Mouse (Mus musculus) kidney, embryonic 15.5 days (tissue): ENCODE measurements at regions not wholly inside any gene's neighbourhood (a gene's known extent, or its start where the extent isn't known, plus 50 kb on each side); places are given as distances from the start of the nearest gene placed in this dataset.
A peak's percentile ranks its signal among the peaks of the same experiment; 100 is the strongest.

ENCODE experiments used
- ATAC-seq: fragments of 200-750 bp; cut with Nextera tagmentation; replicated peaks from 2 replicates; pipeline ENCODE4 v1.8.0; 2017; ENCODE audit warnings: moderate TSS enrichment; ENCODE audit not compliant: low FRiP score
- H3K27ac ChIP-seq: fragments of 300-500 bp; sonication (generic); 2 replicates; pipeline ENCODE4 v1.5.1; 2015; ENCODE audit warnings: mild to moderate bottlenecking, inconsistent platforms
- H3K27me3 ChIP-seq: fragments of 300-500 bp; sonication (generic); 2 replicates; pipeline ENCODE4 v1.6.1; 2015; ENCODE audit warnings: inconsistent platforms
- H3K36me3 ChIP-seq: fragments of 300-500 bp; sonication (generic); 2 replicates; pipeline ENCODE4 v1.6.1; 2015; ENCODE audit warnings: inconsistent platforms
- H3K4me1 ChIP-seq: fragments of 300-500 bp; sonication (generic); 2 replicates; pipeline ENCODE4 v1.6.1; 2015; ENCODE audit warnings: inconsistent platforms
- H3K4me2 ChIP-seq: fragments of 300-500 bp; sonication (generic); 2 replicates; pipeline ENCODE4 v1.6.1; 2015; ENCODE audit warnings: moderate library complexity, mild to moderate bottlenecking, inconsistent platforms
- H3K4me3 ChIP-seq: fragments of 300-500 bp; sonication (generic); replicated peaks from 2 replicates; pipeline ENCODE4 v1.5.1; 2015; ENCODE audit warnings: mild to moderate bottlenecking, inconsistent platforms
- H3K9ac ChIP-seq: fragments of 300-500 bp; sonication (generic); 2 replicates; pipeline ENCODE4 v1.6.1; 2015; ENCODE audit warnings: mild to moderate bottlenecking, inconsistent platforms
- H3K9me3 ChIP-seq: fragments of 300-500 bp; sonication (generic); replicated peaks from 2 replicates; pipeline ENCODE4 v1.6.1; 2016; ENCODE audit warnings: inconsistent platforms
- WGBS: fragments of 180-500 bp; shearing (Covaris S2); methylation state at CpG from one replicate; pipeline ENCODE4 v1.1.7; 2015; ENCODE audit warnings: mixed read lengths; 5-methylcytosine and 5-hydroxymethylcytosine counted together

DNA sequence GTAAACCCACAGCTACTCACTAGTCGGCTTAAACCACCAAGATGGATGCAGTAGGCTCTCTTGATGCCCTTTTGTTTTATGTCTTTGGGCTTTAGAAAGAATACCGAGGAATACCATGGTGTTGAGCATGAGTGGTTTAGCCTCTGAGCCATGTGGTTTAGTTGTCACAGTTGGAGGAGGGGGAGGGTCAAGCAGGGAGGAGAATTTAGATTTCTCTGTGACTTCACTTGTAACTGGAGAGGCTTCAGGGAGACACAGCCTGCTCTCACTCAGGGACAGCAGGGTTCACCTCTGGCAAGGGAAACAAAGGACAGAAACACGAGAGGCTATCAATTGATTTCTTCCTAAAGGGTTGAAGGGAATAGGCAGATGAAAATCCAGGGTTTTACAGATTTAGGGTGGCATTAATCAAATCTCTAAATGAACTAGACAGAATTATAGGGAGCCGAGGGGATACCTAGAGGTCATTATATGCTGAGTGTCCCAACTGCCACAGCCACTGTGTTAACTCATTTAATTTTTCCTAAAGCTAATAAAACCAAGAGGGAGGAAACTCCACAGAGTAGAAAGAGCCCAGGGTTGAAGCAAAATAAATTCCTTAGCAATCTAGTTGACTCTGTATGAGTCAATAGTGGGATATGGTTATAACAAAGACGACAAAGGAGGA is 2113.7 kb upstream of the 5930422O12Rik start:
- H3K4me3 ChIP-seq, result no peak overlapping the region
- no peaks in the 10 kb centered on the region for H3K9me3 ChIP-seq
- no peaks in the 10 kb centered on the region for H3K36me3 ChIP-seq
- no peaks in the 10 kb centered on the region for H3K27me3 ChIP-seq
- ATAC-seq, result peak; percentile 93
- H3K9ac ChIP-seq, result no peak overlapping the region
- no peak overlapping the region for H3K27ac ChIP-seq
- WGBS, result 28% methylated on average over 5 of the region's 5 CpGs
- peaks cover 4% of the 10 kb centered on the region; the same call in 1 of the 2 replicates for H3K4me1 ChIP-seq
- H3K4me2 ChIP-seq, result peak overlapping the region; percentile 21; the same call in 1 of the 2 replicates

DNA sequence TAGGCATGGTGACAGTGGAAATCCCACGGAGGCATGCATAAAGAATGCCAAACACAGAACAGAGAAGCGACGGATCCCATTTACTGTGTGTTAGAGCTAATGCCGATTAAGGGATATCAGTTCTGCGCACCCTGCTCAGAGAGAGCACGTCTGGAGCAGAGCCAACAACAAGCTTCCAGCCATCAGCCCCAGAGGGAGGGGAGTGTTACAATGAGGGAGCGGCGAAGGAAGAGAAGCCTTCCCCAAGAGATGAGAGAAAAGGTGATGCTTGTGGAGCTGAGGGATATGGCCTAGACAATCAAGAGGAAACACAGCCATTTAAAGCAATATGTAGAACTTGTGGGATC is 2113.2 kb upstream of the 5930422O12Rik start:
- no peaks in the 10 kb centered on the region for H3K9me3 ChIP-seq
- H3K36me3 ChIP-seq, result no peaks in the 10 kb centered on the region
- WGBS, result 31% methylated on average over 8 of the region's 8 CpGs
- peaks cover 4% of the 10 kb centered on the region; the same call in 1 of the 2 replicates for H3K4me1 ChIP-seq
- ATAC-seq, result peak; percentile 49; the same call in 1 of the 2 replicates
- no peak overlapping the region for H3K9ac ChIP-seq
- no peaks in the 10 kb centered on the region for H3K27me3 ChIP-seq
- H3K4me3 ChIP-seq, result no peak overlapping the region
- peak overlapping the region; percentile 21; the same call in 1 of the 2 replicates for H3K4me2 ChIP-seq
- no peak overlapping the region for H3K27ac ChIP-seq

GRCm38 (mm10) chr8:31333545-31334297 is 2094.8 kb upstream of the 5930422O12Rik start:
- 87% methylated on average over 7 of the region's 7 CpGs for WGBS
- Histone ChIP-seq H3K27ac (no peak overlapping the region), H3K4me3 (no peak overlapping the region), H3K4me2 (no peak overlapping the region), H3K9ac (no peak overlapping the region), H3K9me3 (no peaks in the 10 kb centered on the region), H3K27me3 (no peaks in the 10 kb centered on the region), H3K4me1 (no peaks in the 10 kb centered on the region), H3K36me3 (no peaks in the 10 kb centered on the region)
- ATAC-seq, result no peak

- H3K36me3 ChIP-seq, result no peaks in the 10 kb centered on the region
- no peaks in the 10 kb centered on the region for H3K9me3 ChIP-seq
- no peak overlapping the region for H3K4me3 ChIP-seq
- WGBS, result 67% methylated on average over 4 of the region's 4 CpGs
- no peak overlapping the region for H3K4me2 ChIP-seq
- H3K9ac ChIP-seq, result no peak overlapping the region
- no peaks in the 10 kb centered on the region for H3K27me3 ChIP-seq
- H3K4me1 ChIP-seq, result no peaks in the 10 kb centered on the region
- ATAC-seq, result no peak
- no peak overlapping the region for H3K27ac ChIP-seq
Measured at GRCm38 (mm10) chr8:31348504-31348903, 2080.0 kb upstream of the 5930422O12Rik start.

DNA sequence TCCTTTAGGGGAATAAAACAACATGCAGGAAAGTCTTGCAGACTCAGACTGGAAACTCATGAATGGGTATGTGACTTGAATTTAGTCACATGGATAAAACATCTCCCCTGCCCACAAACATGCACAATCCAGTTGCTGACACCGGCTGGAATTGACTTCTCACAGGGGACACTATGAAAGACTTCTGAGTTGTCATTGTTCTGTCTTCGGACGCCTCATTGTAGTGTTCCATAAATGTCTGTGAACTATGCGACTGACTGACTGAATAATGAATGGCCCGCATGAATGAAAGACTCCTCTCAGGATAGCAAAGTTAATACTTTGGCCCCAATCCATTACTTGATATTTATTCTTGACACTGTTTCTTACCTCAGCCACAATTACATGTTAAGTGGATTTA is 2058.9 kb upstream of the 5930422O12Rik start:
- Histone ChIP-seq H3K4me3 (no peak overlapping the region), H3K4me1 (0 out of 2 replicates have a peak, but pooled peaks cover 2% of the 10 kb centered on the region), H3K9me3 (no peaks in the 10 kb centered on the region), H3K27ac (no peak overlapping the region), H3K27me3 (no peaks in the 10 kb centered on the region), H3K4me2 (no peak overlapping the region), H3K36me3 (no peaks in the 10 kb centered on the region), H3K9ac (no peak overlapping the region)
- 79% methylated on average over 5 of the region's 5 CpGs for WGBS
- no peak for ATAC-seq

DNA sequence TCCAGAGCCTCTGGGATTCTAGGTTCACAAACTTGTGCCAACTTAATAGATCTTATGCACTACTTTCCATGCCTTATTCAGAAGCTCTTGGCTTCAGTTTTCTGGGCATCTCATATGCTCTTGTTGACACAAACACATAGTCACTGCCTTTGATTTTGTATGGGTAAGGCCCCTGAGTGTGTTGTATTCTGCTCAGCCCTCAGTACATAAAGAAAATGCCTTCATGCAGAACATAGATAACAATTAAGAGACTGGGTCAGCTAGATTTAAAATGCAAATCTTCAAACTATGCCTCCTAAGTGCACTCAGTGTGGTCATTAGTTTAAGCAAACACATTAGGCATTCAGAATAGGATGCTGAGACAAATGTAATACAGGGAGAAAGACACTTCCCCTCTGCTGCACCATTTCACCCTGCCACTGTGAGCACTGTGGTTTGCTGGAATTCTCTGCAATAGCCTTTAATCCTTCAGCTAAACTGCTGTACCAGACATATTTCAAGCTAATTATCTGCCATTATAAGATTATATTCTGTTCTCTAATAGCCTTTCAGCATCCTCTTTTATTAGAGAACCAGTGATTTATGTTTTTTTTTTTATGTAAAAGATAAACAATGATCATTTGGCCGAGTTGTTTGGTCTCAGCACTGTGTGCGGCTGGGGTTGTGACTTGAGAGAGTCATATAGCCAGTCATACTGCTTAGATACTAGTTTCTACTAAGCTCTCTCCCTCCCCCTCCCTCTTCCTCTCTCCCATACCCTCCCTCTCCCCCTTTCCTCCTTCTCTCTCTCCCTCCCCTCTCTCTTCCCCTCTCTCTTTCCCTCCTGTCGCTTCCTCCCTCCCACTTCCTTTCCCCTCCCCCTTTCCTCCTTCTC is 2058.1 kb upstream of the 5930422O12Rik start:
- H3K4me3 ChIP-seq, result no peak overlapping the region
- no peak overlapping the region for H3K4me2 ChIP-seq
- no peaks in the 10 kb centered on the region for H3K27me3 ChIP-seq
- no peaks in the 10 kb centered on the region for H3K9me3 ChIP-seq
- no peaks in the 10 kb centered on the region for H3K36me3 ChIP-seq
- 0 out of 2 replicates have a peak, but pooled peaks cover 2% of the 10 kb centered on the region for H3K4me1 ChIP-seq
- no peak for ATAC-seq
- no peak overlapping the region for H3K27ac ChIP-seq
- H3K9ac ChIP-seq, result no peak overlapping the region
- 38% methylated on average over 3 of the region's 3 CpGs for WGBS

GRCm38 (mm10) chr8:31371656-31372055 is 2056.9 kb upstream of the 5930422O12Rik start:
- no peak overlapping the region for H3K9ac ChIP-seq
- no peaks in the 10 kb centered on the region for H3K9me3 ChIP-seq
- H3K4me1 ChIP-seq, result 0 out of 2 replicates have a peak, but pooled peaks cover 2% of the 10 kb centered on the region
- no peak overlapping the region for H3K27ac ChIP-seq
- WGBS, result 62% methylated on average over 5 of the region's 5 CpGs
- H3K4me2 ChIP-seq, result no peak overlapping the region
- H3K36me3 ChIP-seq, result no peaks in the 10 kb centered on the region
- no peak overlapping the region for H3K4me3 ChIP-seq
- ATAC-seq, result no peak
- no peaks in the 10 kb centered on the region for H3K27me3 ChIP-seq

GRCm38 (mm10) chr8:31372397-31372796 is 2056.1 kb upstream of the 5930422O12Rik start:
- no peak for ATAC-seq
- no peaks in the 10 kb centered on the region for H3K9me3 ChIP-seq

DNA sequence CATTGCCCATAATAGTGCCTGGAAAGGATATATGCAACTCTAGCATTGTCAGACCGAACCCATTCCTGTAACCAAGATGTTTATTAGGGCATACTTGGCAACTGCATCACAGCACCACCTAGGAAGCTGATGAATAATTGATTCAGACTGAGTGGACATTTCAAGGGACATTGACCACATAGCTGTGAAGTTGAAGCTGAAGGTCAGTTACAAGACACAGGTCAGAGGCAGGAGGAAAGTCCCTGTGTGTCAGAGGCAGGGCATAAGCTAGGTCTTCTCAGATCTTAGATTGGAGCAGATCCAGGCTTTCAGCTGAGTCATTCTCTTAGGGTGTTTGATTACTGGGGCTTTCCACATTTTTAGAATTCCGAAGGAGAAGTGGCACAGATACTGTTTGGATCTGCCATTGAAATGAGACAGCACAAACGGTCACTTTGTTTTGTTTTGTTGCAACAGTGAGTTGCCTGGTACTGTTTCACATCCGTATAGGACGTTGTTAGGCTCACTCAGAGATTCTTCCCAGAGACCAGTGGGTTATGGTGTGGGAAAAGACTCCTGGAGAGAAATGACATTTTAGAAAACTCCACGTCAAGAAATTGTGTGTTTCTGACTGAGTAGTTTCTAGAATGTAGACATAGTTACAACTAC is 2055.2 kb upstream of the 5930422O12Rik start:
- Histone ChIP-seq H3K4me2 (no peak overlapping the region), H3K9me3 (no peaks in the 10 kb centered on the region), H3K9ac (no peak overlapping the region), H3K27me3 (no peaks in the 10 kb centered on the region), H3K4me3 (no peak overlapping the region), H3K27ac (no peak overlapping the region), H3K4me1 (0 out of 2 replicates have a peak, but pooled peaks cover 2% of the 10 kb centered on the region), H3K36me3 (no peaks in the 10 kb centered on the region)
- no peak for ATAC-seq
- 81% methylated on average over 6 of the region's 6 CpGs for WGBS

More at GRCm38 (mm10) chr8:31372397-31372796, 2056.1 kb upstream of the 5930422O12Rik start:
- 80% methylated on average over 2 of the region's 2 CpGs for WGBS
- H3K9ac ChIP-seq, result no peak overlapping the region
- 0 out of 2 replicates have a peak, but pooled peaks cover 2% of the 10 kb centered on the region for H3K4me1 ChIP-seq
- H3K36me3 ChIP-seq, result no peaks in the 10 kb centered on the region
- no peaks in the 10 kb centered on the region for H3K27me3 ChIP-seq
- H3K4me2 ChIP-seq, result no peak overlapping the region
- H3K4me3 ChIP-seq, result no peak overlapping the region
- no peak overlapping the region for H3K27ac ChIP-seq

DNA sequence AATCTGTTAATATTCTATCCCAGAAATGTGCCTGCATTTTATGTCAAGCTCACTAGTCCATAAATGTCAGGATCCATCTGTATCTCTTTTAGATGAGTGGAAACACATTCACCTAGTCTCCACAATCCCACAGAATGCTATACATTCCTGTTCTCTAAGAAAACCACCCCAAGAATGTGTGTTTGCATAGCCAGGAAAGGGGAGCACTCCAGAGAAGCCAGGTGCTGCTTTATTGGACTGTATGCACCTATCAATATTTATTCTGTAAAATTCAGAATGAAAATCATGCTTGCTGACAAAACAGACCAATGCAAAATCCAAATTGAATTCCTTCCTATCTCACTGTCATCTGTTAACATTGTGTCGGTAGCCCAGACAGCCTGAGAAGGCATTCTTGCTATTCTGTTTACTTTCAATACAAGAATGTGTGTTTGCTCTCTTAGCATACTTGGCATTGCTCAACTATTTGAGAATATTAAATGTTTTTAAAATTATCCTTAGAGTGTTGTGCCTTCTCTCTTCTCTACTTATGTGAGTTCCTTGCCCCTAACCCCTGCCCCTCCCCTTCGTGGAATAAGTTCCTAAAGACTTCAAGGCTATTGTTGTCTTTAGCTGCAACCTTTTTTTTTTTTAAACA is 2050.7 kb upstream of the 5930422O12Rik start:
- Histone ChIP-seq H3K36me3 (no peaks in the 10 kb centered on the region), H3K4me3 (no peak overlapping the region), H3K27me3 (no peaks in the 10 kb centered on the region), H3K27ac (no peak overlapping the region), H3K4me1 (0 out of 2 replicates have a peak, but pooled peaks cover 2% of the 10 kb centered on the region), H3K4me2 (no peak overlapping the region), H3K9me3 (no peaks in the 10 kb centered on the region), H3K9ac (no peak overlapping the region)
- ATAC-seq, result no peak
- WGBS, result 78% methylated on average over 2 of the region's 2 CpGs

DNA sequence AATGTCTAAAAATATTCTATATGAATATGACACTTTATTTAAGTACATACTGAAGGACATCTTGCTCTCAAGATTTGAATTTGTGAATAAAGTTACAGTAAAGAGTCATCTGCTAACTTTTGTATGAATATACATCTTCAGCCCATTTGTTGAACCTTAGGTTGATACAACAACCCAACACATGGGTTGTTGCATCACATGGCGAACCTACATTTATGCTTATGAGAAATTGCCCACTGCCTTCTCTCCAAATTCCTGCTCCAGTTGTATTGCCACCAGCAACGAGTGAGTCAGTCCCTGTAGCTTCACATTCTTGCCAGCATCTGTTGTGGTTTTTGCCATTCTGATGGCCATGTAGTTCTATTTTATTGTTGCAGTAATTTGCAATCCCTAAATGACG is 2023.7 kb upstream of the 5930422O12Rik start:
- WGBS, result 85% methylated on average over 3 of the region's 3 CpGs
- Histone ChIP-seq H3K27me3 (no peaks in the 10 kb centered on the region), H3K9ac (no peak overlapping the region), H3K4me1 (no peaks in the 10 kb centered on the region), H3K4me3 (no peak overlapping the region), H3K27ac (no peak overlapping the region), H3K9me3 (no peaks in the 10 kb centered on the region), H3K4me2 (no peak overlapping the region), H3K36me3 (no peaks in the 10 kb centered on the region)
- no peak for ATAC-seq
